Mouse (Mus musculus): ENCODE results near the gene Espn.

GRCm38 (mm10) chr4:152126026-152126920 lies 25.9 kb downstream of the Espn start:
- TF ChIP-seq POLR2A (IDR thresholded peaks at IDR 0.05; ENCODE audit: borderline replicate concordance, low read depth, low read length) = no peak
- TF ChIP-seq CTCF (IDR thresholded peaks at IDR 0.05; ENCODE audit: low read depth, low read length) = no peak

Measured in bone marrow macrophage, adult 2 months (primary cell).